Mouse (Mus musculus) intestine, postnatal 0 days (tissue): Measurements from ENCODE around the gene Ptprt. TPM values are rescaled to one million over a fixed set of nuclear protein-coding genes. Genes with fewer than 3 reads are reported as not detected.

ENCODE experiments used
- ATAC-seq: fragments of 200-750 bp; cut with Nextera tagmentation; 2 replicates; pipeline ENCODE4 v1.8.0; 2017; ENCODE audit warnings: mild to moderate bottlenecking, moderate TSS enrichment, moderate library complexity
- H3K27ac ChIP-seq: fragments of 300-500 bp; sonication (generic); 2 replicates; pipeline ENCODE4 v1.5.1; 2014; ENCODE audit warnings: mild to moderate bottlenecking, low read depth, low read length, moderate library complexity
- H3K27me3 ChIP-seq: fragments of 300-500 bp; sonication (generic); replicated peaks from 2 replicates; pipeline ENCODE4 v1.6.1; 2014; ENCODE audit warnings: low read length, mixed read lengths; ENCODE audit not compliant: control insufficient read depth, insufficient read depth
- H3K36me3 ChIP-seq: fragments of 300-500 bp; sonication (generic); 2 replicates; pipeline ENCODE4 v1.6.1; 2014; ENCODE audit warnings: mild to moderate bottlenecking, moderate library complexity; ENCODE audit not compliant: control insufficient read depth, insufficient read depth
- H3K4me1 ChIP-seq: fragments of 300-500 bp; sonication (generic); replicated peaks from 2 replicates; pipeline ENCODE4 v1.6.1; 2014; ENCODE audit warnings: antibody characterized with exemption, low read length, mixed read lengths; ENCODE audit not compliant: control insufficient read depth, insufficient read depth
- H3K4me2 ChIP-seq: fragments of 300-500 bp; sonication (generic); replicated peaks from 2 replicates; pipeline ENCODE4 v1.6.1; 2014; ENCODE audit warnings: low read depth, mild to moderate bottlenecking, moderate library complexity
- H3K4me3 ChIP-seq: fragments of 300-500 bp; sonication (generic); 2 replicates; pipeline ENCODE4 v1.5.1; 2014; ENCODE audit warnings: low read depth, low read length
- H3K9ac ChIP-seq: fragments of 300-500 bp; sonication (generic); 2 replicates; pipeline ENCODE4 v1.6.1; 2014; ENCODE audit warnings: mild to moderate bottlenecking, low read depth, low read length
- H3K9me3 ChIP-seq: fragments of 300-500 bp; sonication (generic); 2 replicates; pipeline ENCODE4 v1.6.1; 2016; ENCODE audit warnings: mixed run types; ENCODE audit not compliant: control insufficient read depth
- CTCF ChIP-seq: sonication (generic); IDR thresholded peaks from 2 replicates; pipeline ENCODE4 v1.5.1; 2016; ENCODE audit warnings: low read depth, mild to moderate bottlenecking, control low read depth, antibody characterized with exemption, moderate library complexity
- WGBS: fragments of 180-500 bp; shearing (Covaris S2); extraction: QIAGEN DNeasy Blood & Tissue Kit; methylation state at CpG from one replicate; pipeline ENCODE4 v1.1.7; 2014; 5-methylcytosine and 5-hydroxymethylcytosine counted together
- polyA plus RNA-seq: library from polyadenylated mRNA; unstranded; fragments of >200 nt; fragmentation: Nextera tagmentation; extraction: Ambion mirVana; gene quantifications from 2 replicates; pipeline ENCODE4 v1.2.1, GENCODE M21; 2015

The Ptprt gene
- polyA plus RNA-seq, 1 experiment from 2014 or later = 0.59 TPM

DNA sequence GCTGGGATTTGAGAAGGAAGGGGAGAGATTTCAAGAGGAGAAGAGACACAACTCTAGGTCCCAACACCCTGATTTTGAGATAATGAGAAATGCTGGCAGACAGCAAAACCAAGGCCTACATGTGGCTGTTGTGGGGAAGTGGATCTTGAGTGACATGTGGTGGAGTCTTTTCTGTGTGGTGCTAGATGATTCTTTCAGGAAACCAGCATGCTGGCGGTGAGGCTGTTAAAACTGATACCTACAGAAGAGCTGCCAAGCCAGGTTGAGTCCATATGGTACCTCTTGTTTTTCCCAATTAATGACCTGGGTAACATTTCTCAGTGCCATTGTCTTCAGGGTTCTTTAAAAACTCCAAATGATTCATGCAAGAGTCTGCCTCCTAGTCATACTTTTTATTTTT, 531.1 kb downstream of the Ptprt start:
- Histone ChIP-seq H3K4me1 (no peaks in the 10 kb centered on the region), H3K36me3 (no peaks in the 10 kb centered on the region), H3K4me3 (no peak overlapping the region), H3K27ac (no peak overlapping the region), H3K9me3 (no peaks in the 10 kb centered on the region), H3K9ac (no peak overlapping the region), H3K4me2 (no peak overlapping the region), H3K27me3 (no peaks in the 10 kb centered on the region)
- no peak for ATAC-seq
- no peak for TF ChIP-seq CTCF
- WGBS = 100% methylated on average over 1 of the region's 1 CpGs

GRCm38 (mm10) chr2:162118041-162118440, 542.9 kb downstream of the Ptprt start:
- H3K9ac ChIP-seq = no peak overlapping the region
- H3K4me2 ChIP-seq = no peak overlapping the region
- no peak overlapping the region for H3K4me3 ChIP-seq
- no peaks in the 10 kb centered on the region for H3K36me3 ChIP-seq
- WGBS = 54% methylated on average over 2 of the region's 2 CpGs
- no peak for ATAC-seq
- H3K27me3 ChIP-seq = no peaks in the 10 kb centered on the region
- TF ChIP-seq CTCF = no peak
- H3K27ac ChIP-seq = no peak overlapping the region
- H3K4me1 ChIP-seq = no peaks in the 10 kb centered on the region
- no peaks in the 10 kb centered on the region for H3K9me3 ChIP-seq

GRCm38 (mm10) chr2:162082391-162082790, 578.6 kb downstream of the Ptprt start:
- 84% methylated on average over 3 of the region's 3 CpGs for WGBS
- no peak for TF ChIP-seq CTCF
- no peak overlapping the region for H3K4me3 ChIP-seq
- no peaks in the 10 kb centered on the region for H3K4me1 ChIP-seq
- no peak overlapping the region for H3K9ac ChIP-seq
- no peaks in the 10 kb centered on the region for H3K27me3 ChIP-seq
- H3K27ac ChIP-seq = no peak overlapping the region
- H3K9me3 ChIP-seq = no peaks in the 10 kb centered on the region
- no peaks in the 10 kb centered on the region for H3K36me3 ChIP-seq
- H3K4me2 ChIP-seq = no peak overlapping the region
- ATAC-seq = no peak

GRCm38 (mm10) chr2:162080717-162081398, 580.1 kb downstream of the Ptprt start:
- ATAC-seq = no peak
- no peak for TF ChIP-seq CTCF
- H3K27me3 ChIP-seq = no peaks in the 10 kb centered on the region
- no peak overlapping the region for H3K4me3 ChIP-seq
- no peaks in the 10 kb centered on the region for H3K36me3 ChIP-seq
- H3K4me1 ChIP-seq = no peaks in the 10 kb centered on the region
- 77% methylated on average over 1 of the region's 1 CpGs for WGBS
- H3K9ac ChIP-seq = no peak overlapping the region
- no peaks in the 10 kb centered on the region for H3K9me3 ChIP-seq
- H3K4me2 ChIP-seq = no peak overlapping the region
- no peak overlapping the region for H3K27ac ChIP-seq

GRCm38 (mm10) chr2:162078571-162079280, 582.2 kb downstream of the Ptprt start:
- H3K27me3 ChIP-seq = no peaks in the 10 kb centered on the region
- WGBS = 89% methylated on average over 5 of the region's 5 CpGs
- TF ChIP-seq CTCF = no peak
- ATAC-seq = no peak
- no peaks in the 10 kb centered on the region for H3K36me3 ChIP-seq
- no peak overlapping the region for H3K27ac ChIP-seq
- no peak overlapping the region for H3K4me3 ChIP-seq
- no peaks in the 10 kb centered on the region for H3K9me3 ChIP-seq
- H3K9ac ChIP-seq = no peak overlapping the region
- no peaks in the 10 kb centered on the region for H3K4me1 ChIP-seq
- no peak overlapping the region for H3K4me2 ChIP-seq

DNA sequence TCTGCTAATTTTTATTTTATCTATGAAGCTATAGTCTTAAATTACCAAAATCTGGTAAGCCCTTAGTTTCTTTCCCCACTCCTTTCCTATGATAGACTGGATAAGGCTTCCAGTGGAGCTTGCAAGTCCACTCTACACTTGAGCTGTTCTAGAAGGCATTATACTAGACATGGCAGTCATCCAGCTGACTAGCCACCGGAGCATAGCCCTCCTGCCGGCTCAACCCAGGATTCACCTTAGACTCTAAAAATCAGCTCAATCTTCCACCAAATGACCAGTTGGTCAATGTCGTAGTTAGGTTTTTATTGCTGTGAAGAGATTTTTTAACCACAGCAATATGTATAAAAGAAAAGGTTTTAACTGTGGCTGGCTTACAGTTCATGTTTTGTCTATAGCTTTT, 608.1 kb downstream of the Ptprt start:
- no peak for ATAC-seq
- 91% methylated on average over 3 of the region's 3 CpGs for WGBS
- no peak overlapping the region for H3K4me3 ChIP-seq
- no peaks in the 10 kb centered on the region for H3K9me3 ChIP-seq
- no peak overlapping the region for H3K27ac ChIP-seq
- no peaks in the 10 kb centered on the region for H3K27me3 ChIP-seq
- H3K9ac ChIP-seq = no peak overlapping the region
- H3K4me1 ChIP-seq = no peaks in the 10 kb centered on the region
- no peaks in the 10 kb centered on the region for H3K36me3 ChIP-seq
- TF ChIP-seq CTCF = no peak
- no peak overlapping the region for H3K4me2 ChIP-seq
